Mouse (Mus musculus) monocyte, adult 59 days (primary cell): Measurements from ENCODE around the gene Casp8ap2. TPM values are rescaled to one million over a fixed set of nuclear protein-coding genes. Genes with fewer than 3 reads are reported as not detected.

ENCODE experiments used
- total RNA-seq, 2 experiments: library from RNA; stranded (reverse); gene quantifications; one replicate each; pipeline ENCODE4 v1.2.4; 2023

Casp8ap2 gene
- total RNA-seq = 10 to 100 TPM; 12.4 to 13.1 TPM

DNA sequence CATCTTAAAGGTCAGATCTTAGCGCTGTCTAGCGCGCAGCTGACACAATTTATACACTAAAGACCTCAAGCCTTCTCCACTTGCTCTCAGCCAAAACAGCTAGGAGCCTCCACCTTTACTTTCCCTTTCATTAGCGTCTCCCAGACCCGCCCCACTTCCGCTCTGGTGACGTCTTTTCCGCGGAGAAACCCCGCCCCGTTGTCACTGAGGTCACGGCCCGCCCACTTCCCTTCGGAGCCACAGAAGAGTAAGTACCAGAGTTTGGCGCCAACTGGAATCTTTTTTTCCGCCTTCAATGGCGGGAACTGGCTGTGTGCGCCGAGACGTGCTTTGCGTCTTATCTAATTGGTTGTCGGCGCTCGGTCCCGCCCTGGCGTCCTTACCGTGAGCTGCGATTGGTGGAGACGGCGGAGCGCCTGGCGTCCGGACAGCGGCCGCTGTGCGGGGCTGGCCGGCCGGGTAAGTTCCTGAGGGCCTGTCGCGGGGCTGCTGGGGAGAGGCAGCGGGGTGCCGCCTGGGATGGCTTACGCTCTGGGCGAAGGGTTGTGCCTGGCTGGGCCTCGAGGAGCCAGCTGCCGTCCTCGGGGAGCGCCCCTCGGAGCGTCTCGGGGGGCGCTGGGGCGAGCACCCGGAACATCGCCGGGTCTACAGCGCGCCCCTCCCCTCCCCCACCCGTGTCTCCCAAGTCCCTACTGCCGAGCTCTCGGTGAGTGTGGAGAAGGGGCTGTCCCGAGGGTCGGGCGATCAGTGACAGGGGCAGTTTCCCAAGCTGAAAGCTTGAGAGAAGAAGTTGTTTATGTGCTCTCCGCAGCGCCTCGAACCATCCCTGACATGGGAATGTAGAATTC, at the start of gene Casp8ap2:
Casp8ap2 (plus strand) TSS at position 418 of the 848 bp plus-strand sequence.

DNA sequence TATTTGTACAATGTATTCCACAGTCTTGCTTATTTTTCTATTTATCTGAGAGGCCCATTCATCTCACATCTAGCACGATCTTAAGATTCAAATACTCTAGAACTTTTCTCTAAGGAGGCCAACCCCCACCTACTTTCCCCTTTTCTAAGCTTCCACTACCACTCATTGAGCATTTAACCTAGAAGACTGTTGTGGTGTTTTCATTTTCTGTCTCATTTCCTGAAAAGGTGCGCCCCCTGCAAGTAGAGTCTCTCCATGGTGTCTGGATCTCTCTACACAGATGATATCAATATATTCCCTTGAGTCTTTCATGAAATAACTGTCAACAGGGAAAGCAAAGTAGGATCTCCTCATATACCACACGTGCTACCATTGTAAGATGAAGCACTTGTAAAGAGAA, 12.6 kb upstream of the Casp8ap2 start, which contains the start of gene Gja10:
Gja10 (minus strand) TSS at position 101 of the 400 bp plus-strand sequence.

DNA sequence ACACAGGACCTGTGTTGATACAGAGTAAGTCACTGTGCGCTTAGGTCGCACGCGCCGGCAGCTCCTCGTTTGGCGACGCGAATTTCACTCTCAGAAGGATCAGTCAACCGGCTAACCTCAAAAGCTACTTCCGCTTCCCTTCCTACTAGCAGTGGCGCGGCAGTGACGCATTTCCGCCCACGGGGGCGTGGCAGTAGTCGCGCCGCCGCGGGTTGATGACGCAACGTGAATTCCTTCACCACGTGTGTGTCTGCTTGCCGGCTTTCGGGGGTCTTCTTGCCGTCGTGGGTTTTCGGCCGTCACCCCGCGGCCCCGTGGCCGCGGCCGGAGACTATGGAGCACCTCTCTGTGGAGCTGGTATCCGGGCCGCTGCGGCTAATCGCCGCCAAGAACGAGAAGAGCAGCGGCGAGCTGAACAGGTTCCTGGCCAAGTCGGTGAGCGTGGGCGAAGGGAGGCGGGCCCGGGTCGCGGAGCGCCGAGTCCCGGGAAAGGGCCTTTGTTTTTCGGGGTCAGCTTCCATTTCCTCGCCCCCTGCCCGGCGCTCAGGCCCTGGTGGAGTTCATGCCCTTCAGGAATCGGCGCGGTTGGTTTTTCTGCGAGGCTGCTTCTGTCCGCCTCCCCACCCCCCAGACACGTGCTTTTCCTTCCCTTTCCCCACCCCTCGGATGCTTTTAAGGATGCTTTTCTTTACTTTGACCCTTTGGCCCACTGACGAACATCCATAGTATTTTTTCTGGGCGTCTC, 41.8 kb downstream of the Casp8ap2 start, which contains the start of gene Mdn1:
Mdn1 (plus strand) TSS at position 202 of the 745 bp plus-strand sequence.

Other genes starting within 250 kb of the Casp8ap2 start
- gene Gja10, start 12.7 kb upstream of the Casp8ap2 start, total RNA-seq = not detected
- gene Mdn1, start 41.7 kb downstream of the Casp8ap2 start, total RNA-seq = 10 to 100 TPM; 18.9 to 22.2 TPM
- gene Lyrm2, start 184.8 kb downstream of the Casp8ap2 start, total RNA-seq = 10 to 100 TPM; 18.0 to 23.2 TPM